Mouse (Mus musculus) spleen, adult 10 weeks (tissue): ENCODE data around the gene Arsg. TPM values are rescaled to one million over a fixed set of nuclear protein-coding genes. Genes with fewer than 3 reads are reported as not detected.

Experiments
- polyA plus RNA-seq: library from polyadenylated mRNA; stranded (reverse); fragments of 350-450 nt; fragmentation: Illumina TruSeq; extraction: RNeasy Lipid Tissue Mini Kit (QIAGEN cat#74804); gene quantifications from one replicate; pipeline ENCODE4 v1.2.3, GENCODE M21; 2015; ENCODE audit warnings: low replicate concordance; ENCODE audit not compliant: insufficient read depth

Arsg gene
- polyA plus RNA-seq: 7.3 TPM

DNA sequence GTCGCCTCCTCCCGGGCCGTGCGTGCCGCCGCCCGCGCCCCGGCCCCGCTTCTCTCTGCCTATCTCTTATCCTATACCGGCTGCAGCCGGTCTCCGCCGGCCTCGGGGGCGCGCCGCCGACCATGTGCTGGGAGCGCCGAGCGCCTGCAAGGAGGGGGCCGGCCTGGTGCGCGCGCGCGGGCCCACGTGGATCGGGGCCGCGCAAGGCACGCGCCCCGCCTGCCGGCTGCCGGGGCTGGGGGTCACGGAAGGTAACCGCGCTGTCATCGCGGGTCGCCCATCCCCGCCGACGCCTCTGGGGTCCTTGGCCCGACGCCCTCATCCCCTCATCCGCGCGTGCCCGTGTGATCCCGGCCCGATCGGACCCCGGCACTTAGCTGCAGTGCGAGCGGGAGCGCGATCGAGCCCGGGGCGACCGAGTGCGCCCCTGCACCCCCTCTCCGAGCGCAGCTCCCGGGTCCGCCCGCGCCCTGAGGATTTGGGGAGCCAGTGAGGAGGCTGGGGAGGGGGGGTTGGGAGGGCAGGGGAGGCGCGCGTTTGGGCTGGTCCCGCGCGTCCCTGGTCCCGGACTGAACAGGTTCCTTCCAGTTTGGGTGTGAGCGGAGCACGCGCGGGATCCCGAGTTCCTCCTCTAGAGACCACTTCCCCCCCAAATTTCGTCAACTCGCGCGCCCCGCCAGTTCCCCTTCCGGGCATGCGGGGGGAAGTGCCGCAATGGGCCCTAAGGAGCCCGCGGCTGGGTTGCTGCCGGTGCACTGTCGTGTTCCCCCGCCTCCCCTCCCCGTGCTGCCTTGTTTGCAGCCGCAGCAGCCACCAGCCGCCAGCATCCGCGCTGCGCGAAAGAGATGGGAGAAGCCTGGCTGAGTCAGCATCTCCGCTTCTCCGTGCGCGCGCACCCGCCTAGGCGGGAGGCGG, at the start of gene Arsg, which contains the start of gene Slc16a6:
Gene Arsg (plus strand): TSS at position 204 of the 915 bp plus-strand sequence.
Gene Slc16a6 (minus strand): TSS at position 428 of the 915 bp plus-strand sequence.

DNA sequence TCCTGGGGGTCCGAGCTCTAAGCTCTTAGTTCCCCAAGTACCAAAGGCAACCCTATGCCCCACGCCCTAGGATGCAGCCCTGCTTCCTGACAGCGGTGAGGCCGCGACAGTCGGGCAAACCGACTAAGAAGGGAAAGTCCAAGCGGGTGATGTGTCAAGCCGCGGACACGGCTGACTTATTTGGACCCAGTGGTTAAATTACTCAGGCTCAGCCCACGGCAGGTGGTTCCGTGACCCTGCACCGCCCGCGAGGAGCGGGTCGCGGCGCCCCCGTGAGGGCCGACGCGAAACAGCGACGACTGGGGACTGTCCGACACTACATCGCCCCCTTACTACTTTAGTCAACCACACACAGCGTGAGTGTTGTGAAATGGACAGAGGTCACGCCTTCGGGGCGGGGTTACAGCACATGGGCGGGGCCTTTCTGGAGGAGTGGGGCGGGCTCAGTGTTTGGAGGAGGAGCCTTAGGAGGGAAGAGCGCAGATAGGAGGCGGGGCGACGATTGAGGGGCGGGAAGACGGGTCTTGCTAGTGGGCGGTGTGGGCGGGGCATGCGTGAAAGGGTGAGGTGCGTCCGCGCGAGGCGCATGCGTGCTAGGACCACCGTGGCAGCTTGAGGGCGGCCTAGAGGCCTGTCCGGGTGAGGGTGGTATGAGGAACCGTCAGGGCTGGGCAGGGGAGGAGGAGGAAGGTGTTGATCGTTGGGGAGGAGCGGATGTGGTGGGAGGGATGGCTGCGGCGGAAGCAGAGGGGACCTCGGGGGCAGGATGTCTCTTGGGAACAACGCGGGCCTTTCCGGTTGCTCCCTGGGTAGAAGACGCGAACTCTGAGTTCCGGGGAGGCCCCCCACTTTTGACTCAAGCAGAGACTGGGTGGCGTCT, 47.5 kb upstream of the Arsg start, which contains the start of gene Amz2:
Gene Amz2 (plus strand): TSS at position 555 of the 880 bp plus-strand sequence.

GRCm38 (mm10) chr11:109611303-109612149, 138.4 kb downstream of the Arsg start, which contains the start of gene Wipi1:
Gene Wipi1, minus strand, starts transcription at chr11:109611967.

Other genes with a start within 250 kb of the Arsg start
- 4.8 TPM for gene Rgs9, start 175.2 kb upstream of the Arsg start, polyA plus RNA-seq
- 66.9 TPM for gene Gna13, start 110.5 kb upstream of the Arsg start, polyA plus RNA-seq
- not detected for gene 9930022D16Rik, start 59.5 kb upstream of the Arsg start, polyA plus RNA-seq
- gene Amz2, start 47.4 kb upstream of the Arsg start, polyA plus RNA-seq: 57.3 TPM
- gene Slc16a6, start 224 bp downstream of the Arsg start, polyA plus RNA-seq: 55.9 TPM
- 10.2 TPM for gene Wipi1, start 138.6 kb downstream of the Arsg start, polyA plus RNA-seq
- 242 TPM for gene Prkar1a, start 176.0 kb downstream of the Arsg start, polyA plus RNA-seq
- gene Fam20a, start 248.9 kb downstream of the Arsg start, polyA plus RNA-seq: 2.3 TPM